Mouse (Mus musculus): ENCODE measurements at regions not wholly inside any gene's neighbourhood (a gene's known extent, or its start where the extent isn't known, plus 50 kb on each side); places are given as distances from the start of the nearest gene placed in this dataset.

- TF ChIP-seq POLR2A (IDR thresholded peaks at IDR 0.05; ENCODE audit: low read depth, low read length) (no peak), CTCF (IDR thresholded peaks at IDR 0.05; ENCODE audit: extremely low read depth, insufficient read depth, insufficient read length, insufficient replicate concordance) (no peak)
Measured at GRCm38 (mm10) chr16:50689525-50689924, 98.6 kb upstream of the Ccdc54 start.
